Mouse (Mus musculus) lung, embryonic 15.5 days (tissue): Measurements from ENCODE around the gene Eml6. TPM values are rescaled to one million over a fixed set of nuclear protein-coding genes. Genes with fewer than 3 reads are reported as not detected.

Experiments
- ATAC-seq: fragments of 200-750 bp; cut with Nextera tagmentation; 2 replicates; pipeline ENCODE4 v1.8.0; 2017; ENCODE audit warnings: moderate number of reproducible peaks, borderline replicate concordance; ENCODE audit not compliant: low FRiP score, low TSS enrichment; ENCODE audit errors: extremely low read depth
- H3K27ac ChIP-seq: fragments of 300-500 bp; sonication (generic); 2 replicates; pipeline ENCODE4 v1.5.1; 2015; ENCODE audit warnings: moderate library complexity, mild to moderate bottlenecking, inconsistent platforms
- H3K27me3 ChIP-seq: fragments of 300-500 bp; sonication (generic); 2 replicates; pipeline ENCODE4 v1.6.1; 2015; ENCODE audit warnings: inconsistent platforms
- H3K36me3 ChIP-seq: fragments of 300-500 bp; sonication (generic); 2 replicates; pipeline ENCODE4 v1.6.1; 2015; ENCODE audit warnings: inconsistent platforms
- H3K4me1 ChIP-seq: fragments of 300-500 bp; sonication (generic); 2 replicates; pipeline ENCODE4 v1.6.1; 2015; ENCODE audit warnings: inconsistent platforms
- H3K4me2 ChIP-seq: fragments of 300-500 bp; sonication (generic); 2 replicates; pipeline ENCODE4 v1.6.1; 2015; ENCODE audit warnings: inconsistent platforms, mild to moderate bottlenecking, moderate library complexity
- H3K4me3 ChIP-seq: fragments of 300-500 bp; sonication (generic); 2 replicates; pipeline ENCODE4 v1.5.1; 2015; ENCODE audit warnings: mild to moderate bottlenecking, inconsistent platforms
- H3K9ac ChIP-seq: fragments of 300-500 bp; sonication (generic); 2 replicates; pipeline ENCODE4 v1.6.1; 2015; ENCODE audit warnings: inconsistent platforms
- H3K9me3 ChIP-seq: fragments of 300-500 bp; sonication (generic); 2 replicates; pipeline ENCODE4 v1.6.1; 2016; ENCODE audit warnings: inconsistent platforms
- WGBS: fragments of 180-500 bp; shearing (Covaris S2); methylation state at CpG from one replicate; pipeline ENCODE4 v1.1.7; 2015; 5-methylcytosine and 5-hydroxymethylcytosine counted together
- polyA plus RNA-seq: library from polyadenylated mRNA; unstranded; fragments of >200 nt; fragmentation: Nextera tagmentation; extraction: Ambion mirVana; gene quantifications from 2 replicates; pipeline ENCODE4 v1.2.1, GENCODE M21; 2015

The Eml6 gene
- polyA plus RNA-seq, 1 experiment from 2014 or later: 0.69 TPM

GRCm38 (mm10) chr11:29727901-29728300 is 297.9 kb downstream of the Eml6 start:
- Histone ChIP-seq H3K27ac (no peak overlapping the region), H3K4me1 (no peaks in the 10 kb centered on the region), H3K9ac (no peak overlapping the region), H3K36me3 (no peaks in the 10 kb centered on the region), H3K27me3 (no peaks in the 10 kb centered on the region), H3K4me2 (no peak overlapping the region), H3K4me3 (no peak overlapping the region), H3K9me3 (no peaks in the 10 kb centered on the region)
- WGBS: 67% methylated on average over 1 of the region's 1 CpGs
- ATAC-seq: no peak

GRCm38 (mm10) chr11:29725610-29726009 is 300.2 kb downstream of the Eml6 start:
- no peak for ATAC-seq
- no peaks in the 10 kb centered on the region for H3K27me3 ChIP-seq
- H3K9me3 ChIP-seq: no peaks in the 10 kb centered on the region
- no peak overlapping the region for H3K4me2 ChIP-seq
- WGBS: 46% methylated on average over 1 of the region's 1 CpGs
- no peak overlapping the region for H3K27ac ChIP-seq
- no peaks in the 10 kb centered on the region for H3K4me1 ChIP-seq
- no peak overlapping the region for H3K4me3 ChIP-seq
- no peaks in the 10 kb centered on the region for H3K36me3 ChIP-seq
- H3K9ac ChIP-seq: no peak overlapping the region

DNA sequence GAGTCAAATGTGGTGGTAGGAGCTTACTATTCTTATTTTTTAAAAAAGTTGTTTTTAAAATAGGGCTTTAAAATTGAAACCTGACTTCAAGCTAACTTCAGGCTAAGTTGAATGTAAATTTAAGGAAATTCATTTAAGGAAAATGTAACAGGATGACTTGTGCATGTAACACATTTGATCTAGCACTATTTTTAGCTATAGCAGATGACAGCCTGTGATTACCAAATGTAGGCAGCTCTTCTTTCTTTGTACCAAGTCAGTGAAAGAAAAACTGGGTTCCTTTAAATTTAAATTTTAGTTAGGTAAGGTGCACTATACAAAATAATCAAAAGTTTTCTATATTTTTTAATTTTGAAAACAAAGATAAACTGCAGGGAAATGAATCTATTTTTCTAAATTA is 300.7 kb downstream of the Eml6 start:
- Histone ChIP-seq H3K4me3 (no peak overlapping the region), H3K4me1 (no peaks in the 10 kb centered on the region), H3K27me3 (no peaks in the 10 kb centered on the region), H3K4me2 (no peak overlapping the region), H3K36me3 (no peaks in the 10 kb centered on the region), H3K27ac (no peak overlapping the region), H3K9me3 (no peaks in the 10 kb centered on the region), H3K9ac (no peak overlapping the region)
- ATAC-seq: no peak

DNA sequence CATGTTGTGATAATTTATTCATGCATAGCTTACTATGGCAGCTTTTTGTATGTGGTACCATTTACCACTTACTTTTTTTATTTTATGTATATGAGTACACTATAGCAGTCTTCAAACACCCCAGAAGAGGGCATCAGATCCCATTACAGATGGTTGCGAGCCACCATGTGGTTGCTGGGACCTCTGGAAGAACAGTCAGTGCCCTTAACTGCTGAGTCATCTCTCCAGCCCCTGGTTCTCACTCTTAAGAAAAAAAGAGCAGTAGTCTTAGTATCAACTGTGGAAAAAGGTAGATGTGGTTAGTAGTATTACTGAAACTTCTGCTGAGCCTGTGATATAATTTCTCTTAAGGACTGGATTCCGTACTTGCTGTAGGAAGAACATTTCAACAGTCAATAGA is 301.6 kb downstream of the Eml6 start:
- no peaks in the 10 kb centered on the region for H3K27me3 ChIP-seq
- no peak overlapping the region for H3K27ac ChIP-seq
- no peak overlapping the region for H3K4me3 ChIP-seq
- 91% methylated on average over 2 of the region's 2 CpGs for WGBS
- no peaks in the 10 kb centered on the region for H3K36me3 ChIP-seq
- no peaks in the 10 kb centered on the region for H3K9me3 ChIP-seq
- ATAC-seq: no peak
- H3K4me2 ChIP-seq: no peak overlapping the region
- H3K4me1 ChIP-seq: no peaks in the 10 kb centered on the region
- H3K9ac ChIP-seq: no peak overlapping the region

DNA sequence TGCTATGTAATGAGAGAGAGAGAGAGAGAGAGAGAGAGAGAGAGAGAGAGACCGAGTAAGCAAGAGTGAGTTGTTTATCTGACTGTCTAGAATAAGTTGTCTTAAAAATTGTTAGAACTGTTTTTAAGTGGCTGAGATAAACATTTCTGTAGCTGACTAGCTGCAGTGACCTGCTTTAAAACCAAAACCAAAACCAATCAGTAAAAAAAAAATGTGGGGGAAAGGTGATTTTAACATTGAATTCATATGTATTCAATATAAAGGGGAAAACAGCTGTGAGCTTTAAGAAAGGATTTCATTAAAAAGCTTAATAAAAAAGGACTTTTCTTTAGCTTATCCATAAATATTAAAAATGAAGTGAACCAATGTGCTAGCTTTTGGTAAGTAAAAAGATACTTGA is 306.2 kb downstream of the Eml6 start:
- Histone ChIP-seq H3K9me3 (no peaks in the 10 kb centered on the region), H3K4me1 (peaks cover 7% of the 10 kb centered on the region), H3K4me3 (no peak overlapping the region), H3K9ac (no peak overlapping the region), H3K27me3 (no peaks in the 10 kb centered on the region), H3K4me2 (no peak overlapping the region), H3K27ac (no peak overlapping the region), H3K36me3 (no peaks in the 10 kb centered on the region)
- no peak for ATAC-seq
- 26% methylated on average over 1 of the region's 1 CpGs for WGBS

GRCm38 (mm10) chr11:29718541-29718940 is 307.3 kb downstream of the Eml6 start:
- peaks cover 7% of the 10 kb centered on the region for H3K4me1 ChIP-seq
- no peak overlapping the region for H3K27ac ChIP-seq
- H3K4me2 ChIP-seq: no peak overlapping the region
- no peak overlapping the region for H3K4me3 ChIP-seq
- WGBS: 42% methylated on average over 6 of the region's 6 CpGs
- no peaks in the 10 kb centered on the region for H3K9me3 ChIP-seq
- no peaks in the 10 kb centered on the region for H3K27me3 ChIP-seq
- H3K36me3 ChIP-seq: no peaks in the 10 kb centered on the region
- ATAC-seq: no peak
- no peak overlapping the region for H3K9ac ChIP-seq

DNA sequence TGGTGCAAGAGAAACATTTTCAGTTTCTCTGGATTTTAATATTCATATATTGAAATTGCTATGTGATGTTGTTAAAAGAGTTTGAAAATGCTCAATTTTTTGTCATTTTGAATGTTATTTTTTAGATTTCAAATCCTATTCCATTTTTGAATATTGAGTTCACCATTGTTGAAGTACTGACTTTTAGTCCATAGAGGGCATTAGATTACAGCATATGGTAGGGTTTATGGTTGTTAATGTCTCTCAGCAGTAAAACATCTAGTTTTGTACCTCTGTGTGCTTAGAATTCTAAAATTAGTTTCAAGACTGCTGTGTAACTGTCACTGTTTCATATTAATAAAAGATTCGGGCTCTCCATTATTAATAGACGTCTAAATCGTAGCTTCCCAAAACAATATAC is 310.3 kb downstream of the Eml6 start:
- Histone ChIP-seq H3K4me2 (no peak overlapping the region), H3K9me3 (no peaks in the 10 kb centered on the region), H3K27ac (no peak overlapping the region), H3K36me3 (no peaks in the 10 kb centered on the region), H3K4me1 (peaks cover 7% of the 10 kb centered on the region), H3K27me3 (no peaks in the 10 kb centered on the region), H3K9ac (no peak overlapping the region), H3K4me3 (no peak overlapping the region)
- 89% methylated on average over 3 of the region's 3 CpGs for WGBS
- ATAC-seq: no peak

- H3K4me1 ChIP-seq: peaks cover 7% of the 10 kb centered on the region
- no peak overlapping the region for H3K4me3 ChIP-seq
- H3K27ac ChIP-seq: no peak overlapping the region
- H3K4me2 ChIP-seq: no peak overlapping the region
- H3K27me3 ChIP-seq: no peaks in the 10 kb centered on the region
- no peaks in the 10 kb centered on the region for H3K9me3 ChIP-seq
- no peak overlapping the region for H3K9ac ChIP-seq
- ATAC-seq: no peak
- WGBS: 88% methylated on average over 2 of the region's 2 CpGs
- no peaks in the 10 kb centered on the region for H3K36me3 ChIP-seq
These were observed 311.0 kb downstream of the Eml6 start for GRCm38 (mm10) chr11:29714789-29715188.

- Histone ChIP-seq H3K36me3 (no peaks in the 10 kb centered on the region), H3K27ac (no peak overlapping the region), H3K4me1 (peaks cover 7% of the 10 kb centered on the region), H3K9ac (no peak overlapping the region), H3K9me3 (no peaks in the 10 kb centered on the region), H3K4me2 (no peak overlapping the region), H3K4me3 (no peak overlapping the region), H3K27me3 (no peaks in the 10 kb centered on the region)
- no peak for ATAC-seq
- WGBS: 87% methylated on average over 7 of the region's 7 CpGs
These were observed 311.7 kb downstream of the Eml6 start for GRCm38 (mm10) chr11:29714114-29714513.

DNA sequence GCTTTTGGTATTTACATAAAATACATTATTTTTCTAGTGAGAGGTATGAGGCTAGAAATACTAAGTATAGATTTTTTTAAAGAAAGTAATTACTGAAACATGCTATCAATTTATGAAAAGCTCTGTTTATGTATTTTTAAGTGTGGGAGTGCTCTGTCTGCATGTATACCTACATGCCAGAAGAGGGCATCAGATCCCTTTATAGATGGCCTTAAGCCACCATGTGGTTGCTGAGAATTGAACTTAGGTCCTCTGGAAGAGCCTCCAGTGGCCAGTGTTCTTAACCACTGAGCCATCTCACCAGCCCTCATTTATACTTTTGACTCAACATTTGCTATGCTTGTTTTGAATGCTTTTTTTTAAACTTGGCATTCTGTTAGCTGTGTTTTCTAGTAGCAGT is 316.3 kb downstream of the Eml6 start:
- no peak overlapping the region for H3K4me3 ChIP-seq
- H3K4me2 ChIP-seq: no peak overlapping the region
- H3K27me3 ChIP-seq: no peaks in the 10 kb centered on the region
- H3K36me3 ChIP-seq: peaks cover 14% of the 10 kb centered on the region
- no peak for ATAC-seq
- H3K4me1 ChIP-seq: no peaks in the 10 kb centered on the region
- no peak overlapping the region for H3K27ac ChIP-seq
- no peak overlapping the region for H3K9ac ChIP-seq
- H3K9me3 ChIP-seq: no peaks in the 10 kb centered on the region

GRCm38 (mm10) chr11:29706845-29707244 is 319.0 kb downstream of the Eml6 start:
- 76% methylated on average over 4 of the region's 4 CpGs for WGBS
- Histone ChIP-seq H3K9me3 (no peaks in the 10 kb centered on the region), H3K4me3 (no peak overlapping the region)

DNA sequence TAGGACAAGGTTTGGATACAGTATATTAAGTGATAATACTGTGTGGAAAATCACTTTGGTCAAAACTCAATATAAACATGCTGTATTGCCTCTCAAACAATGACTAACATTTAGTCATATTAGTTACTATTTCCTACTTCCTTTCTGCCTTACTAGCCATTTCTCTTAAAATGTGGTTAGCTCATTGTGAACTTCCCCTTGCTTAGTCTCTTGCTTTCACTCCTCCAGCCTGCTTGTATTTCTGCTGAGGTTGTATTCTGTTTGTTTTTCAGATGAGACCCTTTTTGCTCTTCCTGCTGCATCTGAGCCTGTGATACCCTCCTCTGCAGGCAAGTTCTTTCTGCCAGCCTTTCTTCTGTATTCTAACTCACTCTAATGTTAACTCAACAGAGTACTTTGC is 320.6 kb downstream of the Eml6 start:
- no peaks in the 10 kb centered on the region for H3K27me3 ChIP-seq
- no peak for ATAC-seq
- no peaks in the 10 kb centered on the region for H3K9me3 ChIP-seq
- no peak overlapping the region for H3K27ac ChIP-seq
- H3K9ac ChIP-seq: no peak overlapping the region
- peaks cover 14% of the 10 kb centered on the region for H3K36me3 ChIP-seq
- H3K4me1 ChIP-seq: peaks cover 10% of the 10 kb centered on the region
- no peak overlapping the region for H3K4me2 ChIP-seq
- H3K4me3 ChIP-seq: no peak overlapping the region

More at GRCm38 (mm10) chr11:29706845-29707244, 319.0 kb downstream of the Eml6 start:
- no peak overlapping the region for H3K4me2 ChIP-seq
- H3K27ac ChIP-seq: no peak overlapping the region
- ATAC-seq: no peak
- H3K9ac ChIP-seq: no peak overlapping the region
- peaks cover 10% of the 10 kb centered on the region for H3K4me1 ChIP-seq
- H3K27me3 ChIP-seq: no peaks in the 10 kb centered on the region
- peaks cover 14% of the 10 kb centered on the region for H3K36me3 ChIP-seq

DNA sequence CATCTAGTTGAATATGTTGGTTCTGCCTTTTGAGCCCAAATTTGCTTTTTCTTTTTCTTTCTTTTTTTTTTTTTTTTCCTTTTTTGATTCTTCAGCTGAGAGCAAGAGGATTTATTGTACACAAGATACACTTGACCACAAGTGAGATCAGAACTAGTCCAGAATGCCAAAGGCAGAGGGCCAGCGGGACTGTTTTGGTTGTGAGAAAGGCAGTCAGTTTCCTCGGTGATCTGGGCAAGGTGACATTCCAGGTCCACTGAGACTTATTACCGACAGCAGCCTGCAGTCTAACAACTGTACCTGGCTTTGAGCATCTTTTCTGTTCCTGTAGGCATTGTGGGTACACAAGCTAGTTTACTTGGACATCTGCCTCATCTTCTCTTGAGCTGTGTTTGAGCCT is 323.1 kb downstream of the Eml6 start:
- no peak overlapping the region for H3K27ac ChIP-seq
- H3K9ac ChIP-seq: no peak overlapping the region
- peaks cover 10% of the 10 kb centered on the region for H3K4me1 ChIP-seq
- no peak overlapping the region for H3K4me3 ChIP-seq
- no peak for ATAC-seq
- H3K27me3 ChIP-seq: no peaks in the 10 kb centered on the region
- no peak overlapping the region for H3K4me2 ChIP-seq
- 82% methylated on average over 3 of the region's 3 CpGs for WGBS
- peaks cover 11% of the 10 kb centered on the region for H3K36me3 ChIP-seq
- H3K9me3 ChIP-seq: no peaks in the 10 kb centered on the region
